Mouse (Mus musculus) liver, postnatal 0 days (tissue): ENCODE measurements around the gene Mxi1.

Experiments used
- CTCF ChIP-seq: sonication (generic); IDR thresholded peaks from 2 replicates; pipeline ENCODE4 v1.5.1; 2016; ENCODE audit warnings: antibody characterized with exemption, low read depth
- EP300 ChIP-seq: IDR thresholded peaks from 2 replicates; pipeline ENCODE4 v1.6.1; 2016; ENCODE audit warnings: antibody characterized with exemption, low read depth, mild to moderate bottlenecking

DNA sequence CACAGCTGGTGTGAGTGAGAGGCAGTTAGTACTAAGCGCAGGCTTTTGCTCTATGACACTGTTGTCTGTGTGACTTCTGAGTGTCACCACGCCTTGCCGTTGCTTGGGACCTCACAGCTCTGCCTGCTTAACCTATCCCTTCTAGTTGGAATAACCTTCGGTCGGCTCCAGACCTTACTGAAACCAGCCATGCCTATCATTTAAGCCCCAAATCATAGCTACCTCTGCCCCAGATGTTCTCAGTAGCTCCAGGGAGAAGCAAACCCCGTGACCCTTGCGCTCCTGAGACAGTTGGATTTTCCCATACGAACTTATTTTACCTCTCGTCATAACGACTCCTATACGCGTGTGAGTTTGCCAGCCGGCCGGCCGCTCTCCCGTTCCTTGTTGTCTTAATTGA is 33.7 kb downstream of the Mxi1 start:
- TF ChIP-seq CTCF (no peak), EP300 (no peak)
